Mouse (Mus musculus) heart, adult 2 months (tissue): Measurements from ENCODE around the gene Dguok. TPM values are rescaled to one million over a fixed set of nuclear protein-coding genes. Genes with fewer than 3 reads are reported as not detected.
A peak's percentile ranks its signal among the peaks of the same experiment; 100 is the strongest.

Experiments
- DNase-seq, 2 experiments: peaks; one replicate each; pipeline ENCODE4 v3.0.0; 2021
- H3K27ac ChIP-seq: fragments of 200-600 bp; 2 replicates; pipeline ENCODE4 v1.8.1; 2022
- H3K27me3 ChIP-seq: fragments of 200-500 bp; 2 replicates; pipeline ENCODE4 v1.6.1; 2012; ENCODE audit warnings: mild to moderate bottlenecking, low read length, inconsistent platforms, mixed read lengths; ENCODE audit not compliant: control insufficient read depth, insufficient read depth
- H3K36me3 ChIP-seq: fragments of 200-500 bp; 2 replicates; pipeline ENCODE4 v1.6.1; 2012; ENCODE audit warnings: low read length, inconsistent platforms; ENCODE audit not compliant: control insufficient read depth, insufficient read depth
- H3K4me1 ChIP-seq: fragments of 200-500 bp; 2 replicates; pipeline ENCODE4 v1.6.1; 2011; ENCODE audit warnings: low read length; ENCODE audit not compliant: control insufficient read depth, insufficient read depth
- H3K4me3 ChIP-seq: fragments of 200-600 bp; 2 replicates; pipeline ENCODE4 v1.8.1; 2022
- H3K79me2 ChIP-seq: fragments of 200-500 bp; replicated peaks from 2 replicates; pipeline ENCODE4 v1.6.1; 2012; ENCODE audit warnings: mild to moderate bottlenecking, inconsistent platforms, low read length, moderate library complexity, mixed read lengths; ENCODE audit not compliant: control insufficient read depth, insufficient read depth
- H3K9ac ChIP-seq: fragments of 200-500 bp; 2 replicates; pipeline ENCODE4 v1.6.1; 2012; ENCODE audit warnings: low read depth, mild to moderate bottlenecking, control low read depth, inconsistent platforms, low read length, mixed read lengths
- CTCF ChIP-seq: fragments of 200-600 bp; IDR thresholded peaks from 2 replicates; pipeline ENCODE4 v1.8.1; 2022; ENCODE audit warnings: antibody characterized with exemption, mild to moderate bottlenecking, moderate library complexity
- EP300 ChIP-seq: fragments of 200-500 bp; IDR thresholded peaks from 2 replicates; pipeline ENCODE4 v1.6.1; 2011; ENCODE audit warnings: low read depth, low read length, control low read depth; ENCODE audit not compliant: insufficient read depth
- POLR2A ChIP-seq: fragments of 200-500 bp; IDR thresholded peaks from 2 replicates; pipeline ENCODE4 v1.6.1; 2011; ENCODE audit warnings: mild to moderate bottlenecking, low read depth, low read length, control low read depth; ENCODE audit not compliant: insufficient read depth
- WGBS: fragments of 180-500 bp; shearing (Covaris S2); methylation state at CpG from one replicate; pipeline ENCODE4 v1.1.7; 2018; 5-methylcytosine and 5-hydroxymethylcytosine counted together
- intact Hi-C: fragments of 180-260 bp; cut with DNase I; formaldehyde crosslinking; loops from one replicate; pipeline ENCODE4 v1.15.1; 2025
- polyA plus RNA-seq: library from polyadenylated mRNA; depleted of rRNA; stranded (reverse); fragments of >200 nt; gene quantifications from 2 replicates; pipeline ENCODE4 v1.2.3, GENCODE M21; 2012
- total RNA-seq, 2 experiments: library from RNA; stranded (reverse); gene quantifications; 2 replicates each; pipeline ENCODE4 v1.2.3; 2021

Gene Dguok
- total and polyA plus RNA-seq, 3 experiments = 32.4 to 48.1 (median 33.7) TPM

- Histone ChIP-seq H3K79me2 (peaks cover 5% of the 10 kb centered on the region; the same call in 1 of the 2 replicates), H3K9ac (no peak overlapping the region), H3K27ac (no peak overlapping the region; the same call in 1 of the 2 replicates), H3K36me3 (peaks cover 2% of the 10 kb centered on the region; the same call in 1 of the 2 replicates), H3K4me1 (peaks cover 23% of the 10 kb centered on the region), H3K27me3 (no peaks in the 10 kb centered on the region), H3K4me3 (no peak overlapping the region)
- DNase-seq = no peak
- TF ChIP-seq POLR2A (no peak), EP300 (no peak), CTCF (no peak)
- whole genome bisulfite sequencing = 57% methylated on average over 9 of the region's 9 CpGs
- intact Hi-C loops = no loop called here
Measured at GRCm38 (mm10) chr6:83450451-83451303, 56.1 kb downstream of the Dguok start.

GRCm38 (mm10) chr6:83449440-83449839, 57.3 kb downstream of the Dguok start:
- Histone ChIP-seq H3K9ac (0 out of 2 replicates have a peak overlapping the region, but pooled peaks have one; percentile 20), H3K27ac (no peak overlapping the region)
- 15% methylated on average over 3 of the region's 3 CpGs for WGBS

GRCm38 (mm10) chr6:83448911-83449310, 57.9 kb downstream of the Dguok start:
- H3K27me3 ChIP-seq = no peaks in the 10 kb centered on the region
- no peak overlapping the region for H3K9ac ChIP-seq
- TF ChIP-seq EP300 = no peak
- TF ChIP-seq CTCF = no peak
- TF ChIP-seq POLR2A = no peak
- no peak overlapping the region for H3K27ac ChIP-seq
- WGBS = 47% methylated on average over 4 of the region's 4 CpGs
- no peak overlapping the region for H3K4me3 ChIP-seq
- H3K36me3 ChIP-seq = peaks cover 4% of the 10 kb centered on the region
- DNase-seq = no peak
- intact Hi-C loops = no loop called here
- peaks cover 5% of the 10 kb centered on the region; the same call in 1 of the 2 replicates for H3K79me2 ChIP-seq
- H3K4me1 ChIP-seq = peaks cover 28% of the 10 kb centered on the region

More at GRCm38 (mm10) chr6:83449440-83449839, 57.3 kb downstream of the Dguok start:
- Histone ChIP-seq H3K4me3 (no peak overlapping the region), H3K4me1 (peaks cover 29% of the 10 kb centered on the region), H3K79me2 (peaks cover 5% of the 10 kb centered on the region; the same call in 1 of the 2 replicates), H3K36me3 (peaks cover 4% of the 10 kb centered on the region), H3K27me3 (no peaks in the 10 kb centered on the region)
- intact Hi-C loops = no loop called here
- TF ChIP-seq EP300 (no peak), POLR2A (no peak), CTCF (no peak)
- DNase-seq = no peak

- no peak overlapping the region for H3K9ac ChIP-seq
Measured at GRCm38 (mm10) chr6:83447031-83447430, 59.7 kb downstream of the Dguok start.

GRCm38 (mm10) chr6:83445796-83446195, 61.0 kb downstream of the Dguok start:
- intact Hi-C loops = no loop called here
- Histone ChIP-seq H3K9ac (no peak overlapping the region), H3K79me2 (peaks cover 5% of the 10 kb centered on the region; the same call in 1 of the 2 replicates), H3K4me3 (no peak overlapping the region), H3K27me3 (no peaks in the 10 kb centered on the region), H3K36me3 (peaks cover 7% of the 10 kb centered on the region), H3K27ac (no peak overlapping the region), H3K4me1 (peaks cover 37% of the 10 kb centered on the region)
- no peak for DNase-seq
- TF ChIP-seq EP300 = no peak
- no peak for TF ChIP-seq CTCF
- no peak for TF ChIP-seq POLR2A
- 62% methylated on average over 2 of the region's 2 CpGs for WGBS

More at GRCm38 (mm10) chr6:83447031-83447430, 59.7 kb downstream of the Dguok start:
- intact Hi-C loops = no loop called here
- H3K27me3 ChIP-seq = no peaks in the 10 kb centered on the region
- WGBS = 74% methylated on average over 7 of the region's 7 CpGs
- no peak for DNase-seq
- H3K27ac ChIP-seq = no peak overlapping the region
- peaks cover 5% of the 10 kb centered on the region; the same call in 1 of the 2 replicates for H3K79me2 ChIP-seq
- peaks cover 7% of the 10 kb centered on the region for H3K36me3 ChIP-seq
- peaks cover 35% of the 10 kb centered on the region for H3K4me1 ChIP-seq
- no peak overlapping the region for H3K4me3 ChIP-seq
- TF ChIP-seq CTCF (no peak), EP300 (no peak), POLR2A (no peak)
